Mouse (Mus musculus) megakaryocyte, embryonic 14.5 days (primary cell): Measurements from ENCODE around the gene Zfp740.

ENCODE experiments used
- FLI1 ChIP-seq: IDR thresholded peaks from 2 replicates; pipeline ENCODE4 v1.6.1; 2012; ENCODE audit warnings: low read length, inconsistent platforms, mixed read lengths
- GATA1 ChIP-seq: IDR thresholded peaks from 3 replicates; pipeline ENCODE4 v1.6.1; 2012; ENCODE audit warnings: mixed read lengths, low read length, inconsistent platforms, borderline replicate concordance

- TF ChIP-seq GATA1 (no peak), FLI1 (no peak)
Observed at GRCm38 (mm10) chr15:102165468-102166100, 37.5 kb upstream of the Zfp740 start.
